Mouse (Mus musculus) embryonic fibroblast, embryonic 13.5 days (primary cell): ENCODE results near the gene Cep78.

ENCODE experiments used
- CTCF ChIP-seq: IDR thresholded peaks from 2 replicates; pipeline ENCODE4 v1.5.1; 2011; ENCODE audit warnings: mild to moderate bottlenecking, control low read depth, low read length, moderate library complexity, borderline replicate concordance; ENCODE audit not compliant: insufficient read depth
- POLR2A ChIP-seq: IDR thresholded peaks from 2 replicates; pipeline ENCODE4 v1.6.1; 2011; ENCODE audit warnings: low read depth, mild to moderate bottlenecking, control low read depth, low read length, moderate library complexity

DNA sequence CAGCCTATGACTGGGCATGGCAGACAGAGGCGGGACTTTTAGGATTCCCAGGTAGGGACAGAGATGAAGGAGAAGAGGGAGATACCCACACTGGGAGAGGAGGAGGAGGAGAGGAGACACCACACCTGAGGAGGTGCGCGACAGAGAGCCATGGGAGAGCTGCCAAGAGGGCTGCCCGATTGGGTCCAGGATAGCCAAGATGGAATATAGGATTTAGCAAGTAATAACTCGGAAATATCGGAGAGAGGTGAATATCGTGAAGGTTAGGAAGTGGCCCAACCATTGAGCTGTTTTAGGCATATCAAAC, 41.7 kb downstream of the Cep78 start:
- no peak for TF ChIP-seq CTCF
- no peak for TF ChIP-seq POLR2A
